Mouse (Mus musculus) liver, embryonic 15.5 days (tissue): Measurements from ENCODE around the gene Zfp456. TPM values are rescaled to one million over a fixed set of nuclear protein-coding genes. Genes with fewer than 3 reads are reported as not detected.
"Not testable (repeated sequence)": the region's sequence is repeated elsewhere in the genome, so short reads cannot be mapped to it uniquely, and the experiment has no call there.

Source experiments
- ATAC-seq: fragments of 200-750 bp; cut with Nextera tagmentation; 2 replicates; pipeline ENCODE4 v1.8.0; 2017; ENCODE audit warnings: moderate number of reproducible peaks, mild to moderate bottlenecking, moderate library complexity; ENCODE audit not compliant: insufficient read depth
- H3K27ac ChIP-seq: fragments of 300-500 bp; sonication (generic); replicated peaks from 2 replicates; pipeline ENCODE4 v1.5.1; 2015; ENCODE audit warnings: mild to moderate bottlenecking, inconsistent platforms
- H3K27me3 ChIP-seq: fragments of 300-500 bp; sonication (generic); 2 replicates; pipeline ENCODE4 v1.6.1; 2015; ENCODE audit warnings: mild to moderate bottlenecking, inconsistent platforms
- H3K36me3 ChIP-seq: fragments of 300-500 bp; sonication (generic); replicated peaks from 2 replicates; pipeline ENCODE4 v1.6.1; 2015; ENCODE audit warnings: moderate library complexity, mild to moderate bottlenecking, inconsistent platforms
- H3K4me1 ChIP-seq: fragments of 300-500 bp; sonication (generic); replicated peaks from 2 replicates; pipeline ENCODE4 v1.6.1; 2015; ENCODE audit warnings: inconsistent platforms
- H3K4me2 ChIP-seq: fragments of 300-500 bp; sonication (generic); 2 replicates; pipeline ENCODE4 v1.6.1; 2015; ENCODE audit warnings: moderate library complexity, mild to moderate bottlenecking, inconsistent platforms
- H3K4me3 ChIP-seq: fragments of 300-500 bp; sonication (generic); replicated peaks from 2 replicates; pipeline ENCODE4 v1.5.1; 2015; ENCODE audit warnings: mild to moderate bottlenecking, inconsistent platforms
- H3K9ac ChIP-seq: fragments of 300-500 bp; sonication (generic); 2 replicates; pipeline ENCODE4 v1.6.1; 2015; ENCODE audit warnings: moderate library complexity, mild to moderate bottlenecking, inconsistent platforms
- H3K9me3 ChIP-seq: fragments of 300-500 bp; sonication (generic); replicated peaks from 2 replicates; pipeline ENCODE4 v1.6.1; 2016; ENCODE audit warnings: inconsistent platforms
- WGBS: fragments of 180-500 bp; shearing (Covaris S2); methylation state at CpG from one replicate; pipeline ENCODE4 v1.1.7; 2015; ENCODE audit warnings: mixed read lengths; ENCODE audit not compliant: insufficient replicate concordance; 5-methylcytosine and 5-hydroxymethylcytosine counted together
- polyA plus RNA-seq: library from polyadenylated mRNA; unstranded; fragments of >200 nt; fragmentation: Nextera tagmentation; extraction: Ambion mirVana; gene quantifications from 2 replicates; pipeline ENCODE4 v1.2.1, GENCODE M21; 2015

Gene Zfp456
- polyA plus RNA-seq: 0.51 TPM in 2 replicates

GRCm38 (mm10) chr13:67375050-67375911, at the start of gene Zfp456, which contains the start of gene Gm28041:
Gene Zfp456 (minus strand): TSS chr13:67375810.
Gene Gm28041 (minus strand): TSS chr13:67375733.
- Histone ChIP-seq H3K4me2 (peak within 1 kb of the TSS; percentile 61), H3K4me3 (peak within 1 kb of the TSS; percentile 52), H3K9ac (0 out of 2 replicates have a peak within 1 kb of the TSS, but pooled peaks have one; percentile 6)
- not testable (repeated sequence) for H3K27ac ChIP-seq, H3K36me3 ChIP-seq, H3K4me1 ChIP-seq, H3K27me3 ChIP-seq, H3K9me3 ChIP-seq
- WGBS: 9% methylated on average over 14 of the region's 15 CpGs
- peak; percentile 91 for ATAC-seq

- H3K9me3 ChIP-seq, H3K27me3 ChIP-seq, H3K27ac ChIP-seq, ATAC-seq, H3K4me2 ChIP-seq, H3K4me1 ChIP-seq, H3K9ac ChIP-seq, H3K36me3 ChIP-seq, H3K4me3 ChIP-seq: not testable (repeated sequence)
- 73% methylated on average over 2 of the region's 2 CpGs for WGBS
Observed at GRCm38 (mm10) chr13:67422532-67422931, 46.9 kb upstream of the Zfp456 start.

GRCm38 (mm10) chr13:67421207-67421857, 45.7 kb upstream of the Zfp456 start, which contains the start of gene Zfp459:
Gene Zfp459 (minus strand): TSS chr13:67421418.
- 1% methylated on average over 22 of the region's 22 CpGs for WGBS

GRCm38 (mm10) chr13:67420558-67421206, 45.1 kb upstream of the Zfp456 start:
- no peaks in the 10 kb centered on the region for H3K27me3 ChIP-seq
- no peaks in the 10 kb centered on the region for H3K36me3 ChIP-seq
- H3K27ac ChIP-seq: no peak overlapping the region
- peak overlapping the region; percentile 74 for H3K4me2 ChIP-seq
- peak overlapping the region; percentile 39; the same call in 1 of the 2 replicates for H3K9ac ChIP-seq
- ATAC-seq: 0 out of 2 replicates have a peak, but pooled peaks have one; percentile 25
- no peaks in the 10 kb centered on the region for H3K9me3 ChIP-seq
- H3K4me3 ChIP-seq: peak overlapping the region; percentile 64
- 31% methylated on average over 11 of the region's 11 CpGs for WGBS
- peaks cover 7% of the 10 kb centered on the region for H3K4me1 ChIP-seq

More at GRCm38 (mm10) chr13:67421207-67421857, 45.7 kb upstream of the Zfp456 start, which contains the start of gene Zfp459:
- Histone ChIP-seq H3K4me3 (peak within 1 kb of the TSS; percentile 64), H3K4me1 (peaks cover 7% of the 10 kb centered on the region), H3K9ac (peak within 1 kb of the TSS; percentile 39; the same call in 1 of the 2 replicates), H3K36me3 (no peaks in the 10 kb centered on the region), H3K27ac (no peak within 1 kb of the TSS), H3K4me2 (peak within 1 kb of the TSS; percentile 74), H3K27me3 (no peaks in the 10 kb centered on the region), H3K9me3 (no peaks in the 10 kb centered on the region)
- ATAC-seq: peak; percentile 64

- WGBS: 68% methylated on average over 3 of the region's 3 CpGs
- H3K9ac ChIP-seq: no peak overlapping the region
- no peaks in the 10 kb centered on the region for H3K27me3 ChIP-seq
- no peak overlapping the region for H3K4me2 ChIP-seq
- no peak for ATAC-seq
- no peaks in the 10 kb centered on the region for H3K9me3 ChIP-seq
- no peak overlapping the region for H3K27ac ChIP-seq
- H3K4me3 ChIP-seq: no peak overlapping the region
- H3K36me3 ChIP-seq: no peaks in the 10 kb centered on the region
- H3K4me1 ChIP-seq: peaks cover 7% of the 10 kb centered on the region
Observed at GRCm38 (mm10) chr13:67416811-67417210, 41.2 kb upstream of the Zfp456 start.

- H3K9me3 ChIP-seq: no peaks in the 10 kb centered on the region
- H3K27me3 ChIP-seq: no peaks in the 10 kb centered on the region
- H3K9ac ChIP-seq: no peak overlapping the region
- H3K36me3 ChIP-seq: no peaks in the 10 kb centered on the region
- H3K4me2 ChIP-seq: no peak overlapping the region
- H3K4me1 ChIP-seq: peaks cover under 1% of the 10 kb centered on the region
- H3K27ac ChIP-seq: no peak overlapping the region
- no peak overlapping the region for H3K4me3 ChIP-seq
- ATAC-seq: no peak
- WGBS: 65% methylated on average over 6 of the region's 6 CpGs
Observed at GRCm38 (mm10) chr13:67415759-67416158, 40.1 kb upstream of the Zfp456 start.

- not testable (repeated sequence) for H3K9ac ChIP-seq, H3K27me3 ChIP-seq, ATAC-seq, H3K4me1 ChIP-seq, H3K4me3 ChIP-seq, H3K9me3 ChIP-seq, H3K27ac ChIP-seq, H3K36me3 ChIP-seq, H3K4me2 ChIP-seq
- WGBS: 64% methylated on average over 3 of the region's 3 CpGs
Observed at GRCm38 (mm10) chr13:67413634-67414033, 38.0 kb upstream of the Zfp456 start.

GRCm38 (mm10) chr13:67399183-67399903, 23.7 kb upstream of the Zfp456 start, which contains the start of gene Zfp429:
Gene Zfp429 (minus strand): TSS chr13:67399819.
- H3K27ac ChIP-seq, H3K27me3 ChIP-seq, H3K36me3 ChIP-seq, H3K4me1 ChIP-seq, H3K9me3 ChIP-seq: not testable (repeated sequence)
- ATAC-seq: peak; percentile 88
- 4% methylated on average over 16 of the region's 16 CpGs for WGBS
- H3K4me3 ChIP-seq: peak within 1 kb of the TSS; percentile 65
- peak within 1 kb of the TSS; percentile 43; the same call in 1 of the 2 replicates for H3K9ac ChIP-seq
- peak within 1 kb of the TSS; percentile 71 for H3K4me2 ChIP-seq

- not testable (repeated sequence) for H3K36me3 ChIP-seq, ATAC-seq, H3K4me2 ChIP-seq, H3K27ac ChIP-seq, H3K9me3 ChIP-seq, H3K4me3 ChIP-seq, H3K4me1 ChIP-seq, H3K27me3 ChIP-seq, H3K9ac ChIP-seq
- WGBS: 40% methylated on average over 3 of the region's 3 CpGs
Observed at GRCm38 (mm10) chr13:67376255-67376654, 645 bp upstream of the Zfp456 start.

- H3K27me3 ChIP-seq: no peaks in the 10 kb centered on the region
- peak within 1 kb of the TSS; percentile 76 for H3K4me2 ChIP-seq
- no peaks in the 10 kb centered on the region for H3K9me3 ChIP-seq
- peak within 1 kb of the TSS; percentile 81 for H3K27ac ChIP-seq
- no peaks in the 10 kb centered on the region for H3K36me3 ChIP-seq
- peak within 1 kb of the TSS; percentile 74 for H3K9ac ChIP-seq
- peak; percentile 84 for ATAC-seq
- H3K4me3 ChIP-seq: peak within 1 kb of the TSS; percentile 82
- H3K4me1 ChIP-seq: peaks cover 15% of the 10 kb centered on the region
- WGBS: 0% methylated on average over 15 of the region's 15 CpGs
Observed at GRCm38 (mm10) chr13:67360131-67360744, 15.4 kb downstream of the Zfp456 start, which contains the start of the genes Gm28044 and Zfp953. Gene Gm28044 (minus strand): TSS chr13:67360536. Gene Zfp953 (minus strand): TSS chr13:67360605.
